Mouse (Mus musculus): ENCODE data around the gene Pstpip1. TPM values are rescaled to one million over a fixed set of nuclear protein-coding genes. Genes with fewer than 3 reads are reported as not detected.

Pstpip1 gene
- 0.58 and 0.73 TPM in 2 replicates for polyA plus RNA-seq (2015; fragmentation: Nextera tagmentation; extraction: Ambion mirVana)

- Histone ChIP-seq H3K27me3 (replicated peaks) (no peaks in the 10 kb centered on the region), H3K4me1 (peaks cover 11% of the 10 kb centered on the region; the same call in 1 of the 2 replicates), H3K4me2 (peak within 1 kb of the TSS; percentile 1; the same call in 1 of the 2 replicates), H3K9me3 (no peaks in the 10 kb centered on the region), H3K4me3 (no peak within 1 kb of the TSS), H3K27ac (peak within 1 kb of the TSS; percentile 30; the same call in 1 of the 2 replicates), H3K9ac (no peak within 1 kb of the TSS), H3K36me3 (replicated peaks) (no peaks in the 10 kb centered on the region)
- peak; percentile 76 for ATAC-seq (replicated peaks)
- WGBS: 31% methylated on average over 22 of the region's 22 CpGs
Observed at GRCm38 (mm10) chr9:56089778-56090520, at the start of gene Pstpip1. Gene Pstpip1 (plus strand): TSS chr9:56089962.

DNA sequence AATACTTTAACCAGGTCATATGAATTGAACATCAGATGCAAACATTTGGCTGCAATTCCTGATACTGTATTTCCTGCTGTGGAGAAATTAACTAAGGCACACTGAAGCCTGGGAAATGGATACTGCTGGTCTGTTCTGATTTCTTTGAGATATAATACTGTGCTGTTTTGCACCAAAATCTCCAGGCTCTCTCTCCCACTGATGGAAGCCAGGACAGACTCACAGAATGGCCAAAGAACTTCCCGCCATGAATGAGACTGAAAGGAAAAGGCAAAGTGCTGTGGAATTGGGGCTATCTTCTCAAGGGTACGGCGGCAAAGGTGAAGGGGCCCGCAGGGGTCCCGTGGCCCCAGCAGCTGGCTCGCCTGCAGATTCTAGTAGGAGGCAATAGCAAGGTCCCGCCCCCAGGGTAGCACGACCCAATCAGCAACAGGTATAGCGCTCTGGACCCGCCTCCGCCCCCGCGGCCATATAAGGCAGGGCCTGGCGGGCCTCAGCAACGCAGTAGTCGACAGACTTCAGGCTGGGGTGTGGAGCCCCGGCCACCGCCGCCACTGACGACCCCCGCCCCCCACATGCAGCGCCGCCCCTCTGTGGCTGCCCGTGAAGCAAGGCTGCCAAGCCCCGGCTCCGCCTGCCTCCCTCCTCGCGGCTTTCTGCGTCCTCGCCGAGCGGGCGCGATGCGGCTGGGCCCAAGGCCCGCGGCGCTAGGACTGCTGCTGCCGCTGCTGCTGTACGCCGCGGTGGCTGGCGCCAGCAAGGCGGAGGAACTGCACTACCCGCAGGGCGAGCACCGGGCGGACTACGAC is 48.2 kb upstream of the Pstpip1 start, which contains the start of gene Rcn2:
Rcn2 (plus strand) TSS at position 474 of the 809 bp plus-strand sequence.
- WGBS: under 1% methylated on average over 48 of the region's 49 CpGs
- peak within 1 kb of the TSS; percentile 74 for H3K4me3 ChIP-seq
- no peaks in the 10 kb centered on the region for H3K9me3 ChIP-seq
- H3K27me3 ChIP-seq (replicated peaks): no peaks in the 10 kb centered on the region
- H3K9ac ChIP-seq: peak within 1 kb of the TSS; percentile 97
- peaks cover 7% of the 10 kb centered on the region; the same call in 1 of the 2 replicates for H3K36me3 ChIP-seq (replicated peaks)
- H3K4me1 ChIP-seq: peaks cover 18% of the 10 kb centered on the region
- peak within 1 kb of the TSS; percentile 64 for H3K4me2 ChIP-seq
- peak within 1 kb of the TSS; percentile 97 for H3K27ac ChIP-seq
- ATAC-seq (replicated peaks): peak; percentile 100

DNA sequence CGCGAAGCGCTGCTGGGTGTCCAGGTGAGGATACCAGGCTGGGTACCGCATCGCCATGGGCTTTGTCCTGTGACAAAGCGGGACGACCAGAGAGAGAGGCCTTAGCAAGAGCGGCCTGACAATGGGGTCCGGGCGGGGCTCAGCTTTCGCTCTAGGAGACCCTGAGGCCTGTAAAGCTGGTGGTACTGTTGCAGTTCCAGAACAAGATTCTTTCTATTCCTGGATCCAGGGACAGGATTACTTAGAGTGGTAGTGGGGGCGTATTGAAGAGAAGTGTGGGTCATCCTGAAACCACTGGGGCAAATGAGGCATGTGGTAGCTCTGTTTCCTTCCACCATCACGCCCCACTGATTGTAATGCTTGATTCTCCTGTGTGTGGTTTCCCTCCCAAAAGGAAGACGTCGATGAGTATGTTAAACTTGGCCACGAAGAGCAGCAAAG is 47.6 kb upstream of the Pstpip1 start:
- ATAC-seq (replicated peaks): peak; percentile 85
- Histone ChIP-seq H3K9ac (peak overlapping the region; percentile 97), H3K4me1 (peaks cover 18% of the 10 kb centered on the region), H3K36me3 (replicated peaks) (peaks cover 7% of the 10 kb centered on the region; the same call in 1 of the 2 replicates), H3K4me2 (peak overlapping the region; percentile 64), H3K27ac (peak overlapping the region; percentile 97), H3K4me3 (peak overlapping the region; percentile 74), H3K27me3 (replicated peaks) (no peaks in the 10 kb centered on the region), H3K9me3 (no peaks in the 10 kb centered on the region)
- under 1% methylated on average over 16 of the region's 16 CpGs for WGBS

DNA sequence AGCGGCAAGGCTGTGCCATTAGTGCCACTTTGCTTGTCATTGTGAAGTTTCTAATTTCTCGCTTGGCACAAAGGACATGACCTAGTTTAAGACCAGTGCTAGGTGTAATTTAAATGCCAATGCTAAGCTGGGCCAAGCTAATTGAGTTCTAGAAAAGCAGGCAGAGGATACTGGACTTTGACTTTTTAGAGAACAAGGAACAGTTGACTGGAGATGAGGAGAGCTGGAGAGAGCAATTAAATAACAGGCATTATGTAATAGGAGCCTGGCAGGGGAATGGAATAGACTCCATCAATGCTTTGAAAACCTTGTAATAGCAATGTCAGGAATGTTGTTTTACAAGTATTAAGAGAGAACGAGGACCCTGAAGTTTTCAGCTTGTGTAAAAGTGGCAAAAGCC is 36.0 kb upstream of the Pstpip1 start:
- Histone ChIP-seq H3K9ac (no peak overlapping the region), H3K27ac (no peak overlapping the region), H3K27me3 (replicated peaks) (no peaks in the 10 kb centered on the region), H3K4me1 (no peaks in the 10 kb centered on the region), H3K9me3 (no peaks in the 10 kb centered on the region), H3K4me2 (no peak overlapping the region), H3K36me3 (replicated peaks) (peaks cover 31% of the 10 kb centered on the region; the same call in 1 of the 2 replicates), H3K4me3 (no peak overlapping the region)
- ATAC-seq (replicated peaks): no peak
- WGBS: 82% methylated on average over 3 of the region's 3 CpGs

GRCm38 (mm10) chr9:56056147-56056546 is 33.6 kb upstream of the Pstpip1 start:
- no peak overlapping the region for H3K27ac ChIP-seq
- no peak overlapping the region for H3K4me3 ChIP-seq
- H3K4me2 ChIP-seq: no peak overlapping the region
- H3K4me1 ChIP-seq: no peaks in the 10 kb centered on the region
- WGBS: 96% methylated on average over 6 of the region's 6 CpGs
- H3K27me3 ChIP-seq (replicated peaks): no peaks in the 10 kb centered on the region
- no peak overlapping the region for H3K9ac ChIP-seq
- no peaks in the 10 kb centered on the region for H3K9me3 ChIP-seq
- H3K36me3 ChIP-seq (replicated peaks): peaks cover 53% of the 10 kb centered on the region
- ATAC-seq (replicated peaks): no peak

DNA sequence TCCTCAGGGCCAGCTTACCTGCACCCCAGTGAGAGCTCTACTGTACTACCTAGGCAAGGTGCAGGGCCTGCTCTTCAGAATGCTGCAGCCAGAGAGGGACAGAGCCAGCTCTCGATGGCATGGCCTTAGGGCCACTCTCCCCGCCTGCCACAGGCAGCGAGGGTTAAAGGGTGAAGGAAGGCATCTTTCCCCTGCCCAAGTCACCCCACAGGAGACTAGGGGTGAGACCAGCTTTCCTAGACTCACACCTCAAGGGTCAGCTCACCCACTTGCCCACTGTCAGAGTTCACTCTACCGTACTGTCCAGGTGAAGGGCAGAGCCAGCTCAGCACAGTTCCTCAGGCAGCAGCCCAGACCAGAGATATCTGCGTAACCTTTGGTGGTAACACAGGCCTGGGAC is 27.4 kb upstream of the Pstpip1 start:
- H3K4me3 ChIP-seq: no peak overlapping the region
- WGBS: 93% methylated on average over 5 of the region's 5 CpGs
- no peak overlapping the region for H3K9ac ChIP-seq
- no peaks in the 10 kb centered on the region for H3K4me1 ChIP-seq
- peaks cover 56% of the 10 kb centered on the region for H3K36me3 ChIP-seq (replicated peaks)
- H3K9me3 ChIP-seq: no peaks in the 10 kb centered on the region
- no peaks in the 10 kb centered on the region for H3K27me3 ChIP-seq (replicated peaks)
- H3K27ac ChIP-seq: no peak overlapping the region
- H3K4me2 ChIP-seq: no peak overlapping the region
- ATAC-seq (replicated peaks): no peak

- no peaks in the 10 kb centered on the region for H3K27me3 ChIP-seq (replicated peaks)
- H3K4me3 ChIP-seq: no peak overlapping the region
- H3K4me1 ChIP-seq: no peaks in the 10 kb centered on the region
- no peak overlapping the region for H3K27ac ChIP-seq
- H3K36me3 ChIP-seq (replicated peaks): peaks cover 40% of the 10 kb centered on the region
- no peaks in the 10 kb centered on the region for H3K9me3 ChIP-seq
- no peak overlapping the region for H3K4me2 ChIP-seq
- ATAC-seq (replicated peaks): no peak
- no peak overlapping the region for H3K9ac ChIP-seq
- WGBS: 80% methylated on average over 3 of the region's 3 CpGs
Observed at GRCm38 (mm10) chr9:56065011-56065410, 24.8 kb upstream of the Pstpip1 start.

DNA sequence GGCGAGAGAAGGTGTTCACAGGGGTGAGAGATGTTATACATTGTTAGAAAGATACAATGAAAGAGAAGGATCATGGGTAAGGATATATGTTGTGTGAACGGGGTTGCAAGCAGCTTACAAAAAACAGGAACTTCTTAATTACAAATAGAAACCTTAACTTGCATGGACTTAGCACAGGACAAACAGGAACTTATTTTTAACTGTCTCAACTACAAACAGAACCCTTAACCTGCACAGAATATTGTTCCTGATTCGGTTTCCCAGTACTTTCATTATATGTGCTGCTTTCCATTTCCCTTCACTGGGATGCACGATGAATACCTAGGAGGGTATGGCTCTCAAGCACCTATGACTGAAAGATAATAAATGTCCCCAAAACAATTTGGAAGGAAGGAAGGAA is 21.8 kb upstream of the Pstpip1 start:
- no peak overlapping the region for H3K9ac ChIP-seq
- 94% methylated on average over 4 of the region's 4 CpGs for WGBS
- ATAC-seq (replicated peaks): no peak
- H3K4me1 ChIP-seq: no peaks in the 10 kb centered on the region
- no peak overlapping the region for H3K27ac ChIP-seq
- H3K36me3 ChIP-seq (replicated peaks): peaks cover 12% of the 10 kb centered on the region; the same call in 1 of the 2 replicates
- H3K4me3 ChIP-seq: no peak overlapping the region
- no peaks in the 10 kb centered on the region for H3K9me3 ChIP-seq
- H3K4me2 ChIP-seq: no peak overlapping the region
- H3K27me3 ChIP-seq (replicated peaks): no peaks in the 10 kb centered on the region

DNA sequence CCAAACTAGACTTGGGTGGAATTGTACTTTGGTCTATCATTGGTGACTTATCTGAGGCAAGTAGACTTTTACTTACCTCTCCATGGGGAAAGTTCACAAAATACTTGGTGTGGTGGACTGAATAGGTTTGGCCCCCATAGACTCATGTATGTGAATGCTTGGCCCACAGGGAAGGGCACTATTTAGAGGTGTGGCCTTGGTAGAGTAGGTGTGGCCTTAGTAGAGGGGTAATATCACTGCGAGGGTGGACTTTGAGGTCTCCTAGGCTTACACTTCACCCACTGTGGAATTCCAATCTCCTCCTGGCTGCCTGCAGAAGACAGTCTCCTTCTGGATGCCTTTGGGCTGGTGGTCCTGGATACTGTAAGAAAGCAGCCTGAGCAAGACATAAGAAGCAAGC is 21.1 kb upstream of the Pstpip1 start:
- H3K9ac ChIP-seq: no peak overlapping the region
- no peak overlapping the region for H3K4me2 ChIP-seq
- H3K27ac ChIP-seq: no peak overlapping the region
- no peaks in the 10 kb centered on the region for H3K4me1 ChIP-seq
- no peak overlapping the region for H3K4me3 ChIP-seq
- no peaks in the 10 kb centered on the region for H3K9me3 ChIP-seq
- peaks cover 12% of the 10 kb centered on the region; the same call in 1 of the 2 replicates for H3K36me3 ChIP-seq (replicated peaks)
- ATAC-seq (replicated peaks): no peak
- 93% methylated on average over 1 of the region's 1 CpGs for WGBS
- no peaks in the 10 kb centered on the region for H3K27me3 ChIP-seq (replicated peaks)

- Histone ChIP-seq H3K9ac (no peak overlapping the region), H3K4me1 (no peaks in the 10 kb centered on the region), H3K27ac (no peak overlapping the region), H3K4me2 (no peak overlapping the region), H3K9me3 (no peaks in the 10 kb centered on the region), H3K27me3 (replicated peaks) (no peaks in the 10 kb centered on the region), H3K4me3 (no peak overlapping the region), H3K36me3 (replicated peaks) (peaks cover 4% of the 10 kb centered on the region; the same call in 1 of the 2 replicates)
- ATAC-seq (replicated peaks): no peak
- 81% methylated on average over 2 of the region's 2 CpGs for WGBS
Observed at GRCm38 (mm10) chr9:56072861-56073260, 16.9 kb upstream of the Pstpip1 start.

GRCm38 (mm10) chr9:56074863-56075262 is 14.9 kb upstream of the Pstpip1 start:
- H3K36me3 ChIP-seq (replicated peaks): no peaks in the 10 kb centered on the region; the same call in 1 of the 2 replicates
- H3K4me3 ChIP-seq: no peak overlapping the region
- H3K27me3 ChIP-seq (replicated peaks): no peaks in the 10 kb centered on the region
- 75% methylated on average over 12 of the region's 12 CpGs for WGBS
- ATAC-seq (replicated peaks): peak; percentile 42; the same call in 1 of the 2 replicates
- H3K27ac ChIP-seq: no peak overlapping the region
- no peak overlapping the region for H3K9ac ChIP-seq
- H3K4me2 ChIP-seq: no peak overlapping the region
- no peaks in the 10 kb centered on the region for H3K9me3 ChIP-seq
- H3K4me1 ChIP-seq: no peaks in the 10 kb centered on the region

GRCm38 (mm10) chr9:56075264-56075663 is 14.5 kb upstream of the Pstpip1 start:
- H3K4me3 ChIP-seq: no peak overlapping the region
- WGBS: 7% methylated on average over 4 of the region's 4 CpGs
- H3K27ac ChIP-seq: peak overlapping the region; percentile 19; the same call in 1 of the 2 replicates
- no peak overlapping the region for H3K4me2 ChIP-seq
- no peaks in the 10 kb centered on the region for H3K9me3 ChIP-seq
- no peaks in the 10 kb centered on the region for H3K4me1 ChIP-seq
- no peak overlapping the region for H3K9ac ChIP-seq
- no peaks in the 10 kb centered on the region for H3K27me3 ChIP-seq (replicated peaks)
- no peaks in the 10 kb centered on the region; the same call in 1 of the 2 replicates for H3K36me3 ChIP-seq (replicated peaks)
- peak; percentile 72 for ATAC-seq (replicated peaks)
